Mouse (Mus musculus): Measurements from ENCODE around the gene Gm13030. TPM values are rescaled to one million over a fixed set of nuclear protein-coding genes. Genes with fewer than 3 reads are reported as not detected.

The Gm13030 gene
- polyA plus RNA-seq (2012; rRNA removed; ENCODE audit: low replicate concordance): not detected in 2 replicates

DNA sequence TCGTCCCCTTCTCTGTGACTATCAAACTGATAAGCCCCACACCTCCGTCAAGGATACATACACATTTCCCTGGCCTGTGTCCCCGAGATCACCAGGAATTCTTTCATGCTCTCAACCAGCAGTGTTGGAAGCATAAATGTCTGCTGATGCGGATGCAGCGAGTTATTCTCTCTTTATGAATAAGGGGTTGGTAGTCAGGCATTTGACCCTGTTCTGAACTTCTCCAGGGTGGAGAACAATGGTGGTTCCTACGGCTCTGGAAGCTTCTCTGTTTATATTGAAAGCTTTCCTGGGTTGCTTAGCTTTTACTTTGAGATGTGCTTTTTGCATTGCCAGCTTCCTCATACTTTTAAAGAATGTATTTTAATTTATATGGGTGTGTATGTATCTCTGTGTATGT lies at the start of gene Gm13030:
Gene Gm13030 (minus strand): TSS at position 101 of the 400 bp plus-strand sequence.

GRCm38 (mm10) chr4:138913797-138914196 lies 40.0 kb upstream of the Gm13030 start, which contains the start of gene Otud3:
Gene Otud3 (minus strand): TSS chr4:138913945.

DNA sequence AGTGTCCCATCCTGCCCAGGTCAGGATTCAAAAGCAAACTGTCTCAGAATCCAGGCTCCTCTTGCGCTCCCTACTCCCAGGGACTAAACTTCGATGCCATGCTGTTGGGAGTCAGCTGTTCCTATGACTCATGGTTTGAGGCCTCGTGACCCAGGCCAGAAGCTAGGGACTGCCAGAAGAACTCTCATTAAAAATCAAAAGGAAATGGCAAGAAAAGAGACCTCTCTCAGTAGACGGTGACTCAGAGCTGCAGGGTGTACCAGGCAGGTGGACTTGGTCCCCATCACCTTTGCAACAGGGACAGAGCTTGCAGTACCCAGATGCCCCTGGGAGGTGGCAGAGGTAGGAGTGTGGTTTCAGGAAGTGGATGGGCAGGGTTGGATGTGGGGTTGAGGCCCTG lies 4.0 kb upstream of the Gm13030 start, which contains the start of gene Pla2g2e:
Gene Pla2g2e (plus strand): TSS at position 212 of the 400 bp plus-strand sequence.

GRCm38 (mm10) chr4:138863344-138863998 lies 10.3 kb downstream of the Gm13030 start, which contains the start of gene Pla2g5:
Gene Pla2g5 (minus strand): TSS chr4:138863482.

Other genes with a start within 250 kb of the Gm13030 start
- gene Vwa5b1, start 238.1 kb downstream of the Gm13030 start, polyA plus RNA-seq (2012; rRNA removed; ENCODE audit: low replicate concordance): 0.06 TPM in 1 of 2 replicates, not detected in the other
- gene Pla2g2c, start 149.2 kb downstream of the Gm13030 start, polyA plus RNA-seq (2012; rRNA removed; ENCODE audit: low replicate concordance): 0.08 and 0.61 TPM in 2 replicates
- 0.64 and 2.2 TPM in 2 replicates for gene Ubxn10, start 136.8 kb downstream of the Gm13030 start, polyA plus RNA-seq (2012; rRNA removed; ENCODE audit: low replicate concordance)
- 7.4 and 9.9 TPM in 2 replicates for gene Pla2g2f, start 116.3 kb downstream of the Gm13030 start, polyA plus RNA-seq (2012; rRNA removed; ENCODE audit: low replicate concordance)
- gene Pla2g2d, start 98.2 kb downstream of the Gm13030 start, polyA plus RNA-seq (2012; rRNA removed; ENCODE audit: low replicate concordance): 1.3 and 5.0 TPM in 2 replicates
- gene Pla2g5, start 10.5 kb downstream of the Gm13030 start, polyA plus RNA-seq (2012; rRNA removed; ENCODE audit: low replicate concordance): 4.6 and 9.2 TPM in 2 replicates
- gene Pla2g2e, start 4.0 kb upstream of the Gm13030 start, polyA plus RNA-seq (2012; rRNA removed; ENCODE audit: low replicate concordance): 1.1 TPM in 2 replicates
- 4.5 and 7.6 TPM in 2 replicates for gene Otud3, start 40.0 kb upstream of the Gm13030 start, polyA plus RNA-seq (2012; rRNA removed; ENCODE audit: low replicate concordance)
- 398 and 463 TPM in 2 replicates for gene Rnf186, start 93.1 kb upstream of the Gm13030 start, polyA plus RNA-seq (2012; rRNA removed; ENCODE audit: low replicate concordance)
- gene Tmco4, start 98.9 kb upstream of the Gm13030 start, polyA plus RNA-seq (2012; rRNA removed; ENCODE audit: low replicate concordance): 36.4 and 36.5 TPM in 2 replicates
- gene Htr6, start 201.6 kb upstream of the Gm13030 start, polyA plus RNA-seq (2012; rRNA removed; ENCODE audit: low replicate concordance): 1.2 and 3.3 TPM in 2 replicates
- gene Nbl1, start 219.0 kb upstream of the Gm13030 start, polyA plus RNA-seq (2012; rRNA removed; ENCODE audit: low replicate concordance): 125 and 184 TPM in 2 replicates